26 mouse cellular contexts compared by ENCODE assay signal in the genomic region with DNA sequence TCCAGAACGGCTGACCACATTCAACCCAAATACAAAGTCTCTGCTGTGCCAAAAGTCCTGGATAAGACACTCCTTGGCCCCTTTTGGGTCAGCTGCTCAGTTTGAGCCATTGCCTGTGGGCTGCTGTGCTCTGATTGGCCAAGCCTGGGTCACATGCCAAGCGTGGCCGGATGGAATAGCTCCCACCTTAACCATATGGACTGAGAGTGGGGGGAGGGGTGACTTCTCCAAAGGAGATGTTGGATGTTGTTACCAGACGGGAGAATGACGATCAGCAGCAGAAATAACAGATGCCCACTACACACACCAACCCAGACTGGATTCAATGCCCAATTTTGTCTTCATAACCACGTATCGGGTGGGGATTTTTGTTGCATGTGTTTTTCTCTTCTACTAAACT. TPM values are rescaled to one million over a fixed set of nuclear protein-coding genes. Genes with fewer than 3 reads are reported as not detected.
A peak's percentile ranks its signal among the peaks of the same experiment; 100 is the strongest.
DNase-seq lines count a peak whose midpoint lies in the region; ATAC-seq and TF ChIP-seq lines count a peak whose summit lies in the region.
"Had no signal": no experiment of that assay in that cellular context is flagged by ENCODE, and none has a peak within 500 bp of the region (broad histone marks: within the 10 kb centered on the region; RNA-seq: fewer than 3 reads in every experiment).

No protein-coding gene starts in this region.

- TF ChIP-seq POLR2A in CH12.LX (IDR thresholded peaks at IDR 0.05; ENCODE audit: low read depth, low read length) = no peak

- in situ Hi-C loops in CH12.LX (cut with MboI; ENCODE audit: low pct_ligation_motif_present, low pct_unique_long_range_greater_than_20kb, low sequenced_read_pairs) = no loop called here

- H3K9me3 ChIP-seq in forebrain, embryonic 14.5 days (replicated peaks; ENCODE audit: control insufficient read depth, low read length) = no peaks in the 10 kb centered on the region
- H3K9me3 ChIP-seq in forebrain, embryonic 12.5 days = no peaks in the 10 kb centered on the region
- H3K9me3 ChIP-seq in CH12.LX (replicated peaks; ENCODE audit: low read length) = no peaks in the 10 kb centered on the region
- H3K9me3 ChIP-seq: heart, embryonic 15.5 days; hindbrain, embryonic 15.5 days had no signal

- dilution Hi-C loops in CH12.LX (cut with MboI; ENCODE audit: extremely low pct_ligation_motif_present, extremely low pct_unique_long_range_greater_than_20kb, low sequenced_read_pairs) = no loop called here

- TF ChIP-seq RAD21 in CH12.LX (IDR thresholded peaks at IDR 0.05; ENCODE audit: low read depth, low read length) = no peak

- peaks cover 27% of the 10 kb centered on the region; the same call in 1 of the 2 replicates for H3K4me1 ChIP-seq in forebrain, embryonic 14.5 days (ENCODE audit: control insufficient read depth, insufficient read depth, low read length)
- peaks cover 22% of the 10 kb centered on the region for H3K4me1 ChIP-seq in forebrain, embryonic 12.5 days
- peaks cover 0 to 5% of the 10 kb centered on the region in 2 experiments; a peak in 1 of 4 replicates for H3K4me1 ChIP-seq in CH12.LX (ENCODE audit: control insufficient read depth in 1 of 2, insufficient read depth in 2 of 2)
- H3K4me1 ChIP-seq: heart, embryonic 15.5 days; megakaryocyte, embryonic 14.5 days had no signal

- no peak overlapping the region for H3K9ac ChIP-seq in forebrain, embryonic 14.5 days (ENCODE audit: low read length)
- H3K9ac ChIP-seq in forebrain, embryonic 12.5 days = no peak overlapping the region
- no peak overlapping the region for H3K9ac ChIP-seq in CH12.LX (ENCODE audit: insufficient read depth, low read depth)
- H3K9ac ChIP-seq: heart, embryonic 15.5 days; hindbrain, embryonic 15.5 days had no signal

- no peaks in the 10 kb centered on the region for H3K36me3 ChIP-seq in forebrain, embryonic 14.5 days (ENCODE audit: control insufficient read depth, insufficient read depth, low read length)
- H3K36me3 ChIP-seq in forebrain, embryonic 12.5 days (replicated peaks) = no peaks in the 10 kb centered on the region
- H3K36me3 ChIP-seq in CH12.LX (replicated peaks in 1 of 2; ENCODE audit: control insufficient read depth in 1 of 2, insufficient read depth in 1 of 2, low read length in 1 of 2) = no peaks in the 10 kb centered on the region
- H3K36me3 ChIP-seq: heart, embryonic 15.5 days; hindbrain, embryonic 15.5 days had no signal

- no peak for ATAC-seq in forebrain, embryonic 14.5 days
- ATAC-seq in forebrain, embryonic 12.5 days (ENCODE audit: low FRiP score) = no peak

- no peak for TF ChIP-seq EP300 in CH12.LX (IDR thresholded peaks at IDR 0.05; ENCODE audit: low read length)

- DNase-seq in forebrain, embryonic 14.5 days (ENCODE audit: low spot score) = peak; percentile 69
- peak; percentile 45 to 60 for DNase-seq in layer of hippocampus, postnatal 10 days (ENCODE audit: low spot score in 2 of 2)
- DNase-seq in layer of hippocampus, adult 2 months (ENCODE audit: low spot score in 2 of 2) = no peak
- no peak for DNase-seq in CH12.LX (ENCODE audit: extremely low read depth)
- DNase-seq in R1 (ENCODE audit: low read depth, low spot score) = peak; percentile 15
- DNase-seq in gastrocnemius, postnatal 25 days = no peak
- DNase-seq: adrenal gland, adult 8-10 months; cerebellum, postnatal 36 days; heart, adult 2 months; heart, postnatal 4 days; kidney, adult 18-20 months; kidney, postnatal 14 days; liver; lung, adult 18-20 months; right cerebral cortex, adult 18-20 months; thymus, postnatal 14 days had no signal

- no peaks in the 10 kb centered on the region for H3K79me2 ChIP-seq in CH12.LX (replicated peaks; ENCODE audit: control insufficient read depth, extremely low read depth, insufficient read depth, poor library complexity, severe bottlenecking)

- TF ChIP-seq CTCF in layer of hippocampus, adult 2 months (conservative IDR thresholded peaks at IDR 0.05) = no peak
- TF ChIP-seq CTCF in CH12.LX (conservative IDR thresholded peaks at IDR 0.05 in 1 of 2, IDR thresholded peaks at IDR 0.05 in 1 of 2; ENCODE audit: low read depth in 2 of 2, low read length in 2 of 2) = no peak

- 59% methylated on average over 7 of the region's 7 CpGs for WGBS in forebrain, embryonic 14.5 days
- 56% methylated on average over 7 of the region's 7 CpGs for WGBS in forebrain, embryonic 12.5 days

- no peak overlapping the region for H3K27ac ChIP-seq in forebrain, embryonic 14.5 days (ENCODE audit: low read depth, low read length)
- H3K27ac ChIP-seq in forebrain, embryonic 12.5 days = no peak overlapping the region
- no peak overlapping the region for H3K27ac ChIP-seq in layer of hippocampus, adult 2 months
- H3K27ac ChIP-seq in CH12.LX (ENCODE audit: insufficient read depth, low read depth) = no peak overlapping the region
- H3K27ac ChIP-seq: heart, adult 2 months; heart, embryonic 15.5 days; hindbrain, embryonic 15.5 days had no signal

- H3K4me2 ChIP-seq in forebrain, embryonic 14.5 days (ENCODE audit: low read length) = no peak overlapping the region
- no peak overlapping the region for H3K4me2 ChIP-seq in forebrain, embryonic 12.5 days
- no peak overlapping the region for H3K4me2 ChIP-seq in CH12.LX (ENCODE audit: insufficient read depth, low read depth, poor library complexity, severe bottlenecking)
- H3K4me2 ChIP-seq: heart, embryonic 15.5 days; hindbrain, embryonic 15.5 days had no signal

- H3K4me3 ChIP-seq in forebrain, embryonic 14.5 days (ENCODE audit: low read depth, low read length) = no peak overlapping the region
- H3K4me3 ChIP-seq in forebrain, embryonic 12.5 days (replicated peaks) = no peak overlapping the region
- H3K4me3 ChIP-seq in layer of hippocampus, adult 2 months = no peak overlapping the region
- no peak overlapping the region for H3K4me3 ChIP-seq in CH12.LX (replicated peaks in 1 of 3; ENCODE audit: low read depth in 2 of 3, low read length in 2 of 3, poor library complexity in 1 of 3)
- H3K4me3 ChIP-seq: heart, adult 2 months; heart, embryonic 15.5 days; hindbrain, embryonic 15.5 days; megakaryocyte, embryonic 14.5 days had no signal

- H3K27me3 ChIP-seq in forebrain, embryonic 14.5 days (replicated peaks; ENCODE audit: control insufficient read depth, insufficient read depth, low read length) = peaks cover 9% of the 10 kb centered on the region; the same call in 1 of the 2 replicates
- peaks cover 87% of the 10 kb centered on the region for H3K27me3 ChIP-seq in forebrain, embryonic 12.5 days
- H3K27me3 ChIP-seq in CH12.LX (replicated peaks) = no peaks in the 10 kb centered on the region

TF ChIP-seq in CH12.LX, 34 proteins besides CTCF, POLR2A, EP300 and RAD21:
- TF ChIP-seq CHD2 (IDR thresholded peaks at IDR 0.05; ENCODE audit: low read length) (no peak), NRF1 (IDR thresholded peaks at IDR 0.05; ENCODE audit: low read depth, low read length) (no peak), NELFE (IDR thresholded peaks at IDR 0.05; ENCODE audit: low read depth, low read length) (no peak), MXI1 (IDR thresholded peaks at IDR 0.05; ENCODE audit: low read depth, low read length) (no peak), USF1 (IDR thresholded peaks at IDR 0.05; ENCODE audit: low read depth, low read length) (peak; percentile 29; the same call in 1 of the 2 replicates)
TF ChIP-seq in CH12.LX: peak in this region for 1.

RNA-seq across cellular contexts. Expression of gene Fezf2, which starts 13.1 kb away (rescaled TPM):
- polyA plus RNA-seq in forebrain, embryonic 14.5 days (2014; fragmentation: Nextera tagmentation; extraction: Ambion mirVana) = 69.6 and 81.3 TPM in 2 replicates
- 46.8 and 52.6 TPM in 2 replicates for polyA plus RNA-seq in forebrain, embryonic 12.5 days (2016; fragmentation: Nextera tagmentation; extraction: Ambion mirVana)
- 10 to 100 TPM; 50.1 to 50.7 TPM for total RNA-seq in layer of hippocampus, postnatal 10 days (2021)
- total RNA-seq in layer of hippocampus, adult 2 months (2021) = 10 to 100 TPM; 40.4 to 46.2 TPM
- total RNA-seq in CH12.LX (2012; rRNA removed) (not detected in 2 replicates), CH12.LX (2014; rRNA removed) (not detected in 2 replicates)
- polyA plus RNA-seq in CH12.LX (2012; ENCODE audit: insufficient read length, low read depth) = not detected in 2 replicates
- total RNA-seq in gastrocnemius, postnatal 25 days (2021) = not detected
- total RNA-seq: adrenal gland, adult 8-10 months; gastrocnemius, adult 8-10 months; heart, adult 2 months; heart, postnatal 4 days; monocyte, adult 5-6 weeks had no signal
- polyA plus RNA-seq: C2C12; embryonic facial prominence, embryonic 14.5 days; heart, adult 2 months; neural tube, embryonic 11.5 days; testis, adult 2 months had no signal

RNA-seq across cellular contexts. Expression of gene 3830406C13Rik, which starts 51.0 kb away (rescaled TPM):
- polyA plus RNA-seq in forebrain, embryonic 14.5 days (2014; fragmentation: Nextera tagmentation; extraction: Ambion mirVana) = 44.0 and 44.7 TPM in 2 replicates
- polyA plus RNA-seq in forebrain, embryonic 12.5 days (2016; fragmentation: Nextera tagmentation; extraction: Ambion mirVana) = 33.9 and 37.8 TPM in 2 replicates
- 10 to 100 TPM; 29.0 to 43.3 TPM for total RNA-seq in layer of hippocampus, postnatal 10 days (2021)
- total RNA-seq in layer of hippocampus, adult 2 months (2021) = 10 to 100 TPM; 28.6 to 30.4 TPM
- total RNA-seq in CH12.LX (2012; rRNA removed) (14.5 and 18.3 TPM in 2 replicates), CH12.LX (2014; rRNA removed) (26.5 and 28.7 TPM in 2 replicates)
- 21.8 and 27.8 TPM in 2 replicates for polyA plus RNA-seq in CH12.LX (2012; ENCODE audit: insufficient read length, low read depth)
- total RNA-seq in gastrocnemius, postnatal 25 days (2021) = 10 to 100 TPM; 12.2 to 14.5 TPM

RNA-seq across cellular contexts. Expression of gene Gm49355, which starts 51.1 kb away (rescaled TPM):
- 0.15 and 0.18 TPM in 2 replicates for polyA plus RNA-seq in forebrain, embryonic 14.5 days (2014; fragmentation: Nextera tagmentation; extraction: Ambion mirVana)
- polyA plus RNA-seq in forebrain, embryonic 12.5 days (2016; fragmentation: Nextera tagmentation; extraction: Ambion mirVana) = 0.13 and 0.37 TPM in 2 replicates
- total RNA-seq in layer of hippocampus, postnatal 10 days (2021) = not detected
- total RNA-seq in layer of hippocampus, adult 2 months (2021) = under 1 TPM in 1 of 2 experiments, not detected in 1; 0.49 TPM
- total RNA-seq in CH12.LX (2012; rRNA removed) (0.08 TPM in 2 replicates), CH12.LX (2014; rRNA removed) (0.26 and 0.39 TPM in 2 replicates)
- polyA plus RNA-seq in CH12.LX (2012; ENCODE audit: insufficient read length, low read depth) = 0.16 and 0.23 TPM in 2 replicates
- total RNA-seq in gastrocnemius, postnatal 25 days (2021) = under 1 TPM in 1 of 2 experiments, not detected in 1; 0.10 TPM
- total RNA-seq: monocyte, adult 5-6 weeks had no signal
- polyA plus RNA-seq: C2C12; embryonic facial prominence, embryonic 14.5 days had no signal

Comparison
In these comparisons a context has a peak if more than half of its experiments do, and no peak if none do; other contexts are left out.
1. DNase-seq: peak in forebrain, embryonic 14.5 days (single experiment), layer of hippocampus, postnatal 10 days (2 of 2) and R1 (single experiment); none in layer of hippocampus, adult 2 months (0 of 2), CH12.LX (single experiment) and gastrocnemius, postnatal 25 days (single experiment).
2. RNA of gene Fezf2, which starts 13.1 kb away (total RNA-seq): 50.1 to 50.7 TPM in layer of hippocampus, postnatal 10 days and 40.4 to 46.2 TPM in layer of hippocampus, adult 2 months; not detected in CH12.LX and not detected in gastrocnemius, postnatal 25 days; every median in the first group is over 10 times any median in the second.